Mouse (Mus musculus) layer of hippocampus, postnatal 14 days (tissue): ENCODE measurements around the gene Gm3047. TPM values are rescaled to one million over a fixed set of nuclear protein-coding genes. Genes with fewer than 3 reads are reported as not detected.
"Not testable (repeated sequence)": the region's sequence is repeated elsewhere in the genome, so short reads cannot be mapped to it uniquely, and the experiment has no call there.

Source experiments
- DNase-seq, 2 experiments: peaks; one replicate each; pipeline ENCODE4 v3.0.0; 2021 to 2022; ENCODE audit warnings: low spot score in 2 of 2, mixed read lengths in 1 of 2
- long read RNA-seq, 2 experiments: library from polyadenylated mRNA; stranded (forward); transcript quantifications; one replicate each; pipeline ENCODE4 v2.0.0; 2021
- total RNA-seq, 2 experiments: library from RNA; stranded (reverse); gene quantifications; 2 replicates each; pipeline ENCODE4 v1.2.3; 2021

Gene Gm3047
- total RNA-seq: not detected
- long read RNA-seq, experiment 1: 0 reads
- long read RNA-seq, experiment 2: 0 reads

DNA sequence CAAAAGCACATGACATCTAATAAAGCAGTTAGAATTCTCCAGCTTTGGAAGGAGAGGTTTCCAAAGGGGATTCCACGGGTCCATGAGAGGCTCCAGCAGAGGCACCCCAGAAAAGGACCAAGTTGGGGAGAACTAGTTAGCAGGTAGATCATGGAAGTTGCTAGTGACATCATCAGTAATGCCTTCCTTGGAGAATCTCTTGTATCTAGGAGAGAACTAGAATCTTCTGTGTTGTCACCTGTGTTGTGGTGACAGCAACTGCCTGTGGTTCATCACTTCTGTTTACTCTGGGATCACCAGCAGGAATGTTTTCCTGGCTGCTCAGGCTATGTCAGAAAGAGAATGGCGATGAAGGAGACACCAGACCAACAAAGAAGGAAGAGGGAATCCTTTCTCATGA lies at the start of gene Gm3047:
Gene Gm3047, plus strand, starts transcription at position 301 of the 400 bp plus-strand sequence.
- DNase-seq: not testable (repeated sequence)

Other genes with a start within 250 kb of the Gm3047 start
- not detected for gene Gm3149, start 238.1 kb upstream of the Gm3047 start, total RNA-seq
- gene 2610042L04Rik, start 220.6 kb upstream of the Gm3047 start, total RNA-seq: 1 to 10 TPM in 1 of 2 experiments, under 1 TPM in 1; 0.55 to 1.4 TPM
- not detected for gene Gm3159, start 157.9 kb upstream of the Gm3047 start, total RNA-seq
- 1 to 10 TPM in 1 of 2 experiments, under 1 TPM in 1; 0.74 to 1.4 TPM for gene Gm3164, start 140.0 kb upstream of the Gm3047 start, total RNA-seq
- gene Gm3173, start 124.4 kb upstream of the Gm3047 start, total RNA-seq: 1 to 10 TPM in 1 of 2 experiments, not detected in 1; 4.2 TPM
- gene Gm3182, start 73.7 kb upstream of the Gm3047 start, total RNA-seq: not detected
- gene Gm8159, start 76.9 kb downstream of the Gm3047 start, total RNA-seq: 1 to 10 TPM in 1 of 2 experiments, under 1 TPM in 1; 0.41 to 1.0 TPM
- under 1 TPM in 1 of 2 experiments, not detected in 1; 0.43 TPM for gene Gm3239, start 108.8 kb downstream of the Gm3047 start, total RNA-seq
- under 1 TPM in 1 of 2 experiments, not detected in 1; 0.21 TPM for gene Gm7876, start 153.8 kb downstream of the Gm3047 start, total RNA-seq
- under 1 TPM; 0.32 to 0.36 TPM for gene Gm3252, start 171.4 kb downstream of the Gm3047 start, total RNA-seq
- gene Gm9602, start 220.9 kb downstream of the Gm3047 start, total RNA-seq: not detected